Mouse (Mus musculus): Measurements from ENCODE around the gene Cdc25b. TPM values are rescaled to one million over a fixed set of nuclear protein-coding genes. Genes with fewer than 3 reads are reported as not detected.

Gene Cdc25b
- polyA plus RNA-seq, 1 experiment from 2014 or later: 32.5 TPM

- H3K9me3 ChIP-seq: no peaks in the 10 kb centered on the region
- H3K4me1 ChIP-seq (replicated peaks): 0 out of 2 replicates have a peak, but pooled peaks cover 7% of the 10 kb centered on the region
- H3K36me3 ChIP-seq: peaks cover 4% of the 10 kb centered on the region; the same call in 1 of the 2 replicates
- H3K4me3 ChIP-seq: no peak overlapping the region
- WGBS: 91% methylated on average over 6 of the region's 6 CpGs
- no peaks in the 10 kb centered on the region for H3K27me3 ChIP-seq
- H3K27ac ChIP-seq (replicated peaks): no peak overlapping the region
- H3K9ac ChIP-seq: no peak overlapping the region
- no peak overlapping the region for H3K4me2 ChIP-seq
- no peak for ATAC-seq (ENCODE audit: low read depth)
Observed at GRCm38 (mm10) chr2:131203816-131204409, 17.2 kb downstream of the Cdc25b start.

- Histone ChIP-seq H3K36me3 (peaks cover 4% of the 10 kb centered on the region; the same call in 1 of the 2 replicates), H3K4me2 (no peak overlapping the region), H3K27ac (replicated peaks) (no peak overlapping the region), H3K9me3 (no peaks in the 10 kb centered on the region), H3K27me3 (no peaks in the 10 kb centered on the region), H3K9ac (no peak overlapping the region), H3K4me3 (no peak overlapping the region), H3K4me1 (replicated peaks) (peaks cover 12% of the 10 kb centered on the region)
- peak; percentile 49 for ATAC-seq (ENCODE audit: low read depth)
- 56% methylated on average over 7 of the region's 7 CpGs for WGBS
Observed at GRCm38 (mm10) chr2:131204410-131204981, 17.7 kb downstream of the Cdc25b start.

- Histone ChIP-seq H3K9me3 (no peaks in the 10 kb centered on the region), H3K27me3 (no peaks in the 10 kb centered on the region), H3K4me2 (no peak overlapping the region), H3K27ac (replicated peaks) (no peak overlapping the region), H3K4me3 (no peak overlapping the region), H3K9ac (no peak overlapping the region), H3K36me3 (no peaks in the 10 kb centered on the region), H3K4me1 (replicated peaks) (peaks cover 16% of the 10 kb centered on the region)
- WGBS: 85% methylated on average over 8 of the region's 8 CpGs
- no peak for ATAC-seq (ENCODE audit: low read depth)
Observed at GRCm38 (mm10) chr2:131205521-131206182, 18.9 kb downstream of the Cdc25b start.

- WGBS: 83% methylated on average over 4 of the region's 4 CpGs
- Histone ChIP-seq H3K4me1 (replicated peaks) (peaks cover 25% of the 10 kb centered on the region), H3K27me3 (no peaks in the 10 kb centered on the region), H3K4me3 (no peak within 1 kb of the TSS), H3K36me3 (no peaks in the 10 kb centered on the region), H3K9me3 (no peaks in the 10 kb centered on the region), H3K9ac (no peak within 1 kb of the TSS), H3K4me2 (no peak within 1 kb of the TSS), H3K27ac (replicated peaks) (no peak within 1 kb of the TSS)
- no peak for ATAC-seq (ENCODE audit: low read depth)
Observed at GRCm38 (mm10) chr2:131206778-131207177, 20.0 kb downstream of the Cdc25b start, which contains the start of gene Ap5s1. Ap5s1 (plus strand) TSS chr2:131207078.

GRCm38 (mm10) chr2:131208356-131208755 lies 21.6 kb downstream of the Cdc25b start:
- WGBS: 92% methylated on average over 2 of the region's 2 CpGs
- peaks cover 12% of the 10 kb centered on the region for H3K36me3 ChIP-seq
- H3K9me3 ChIP-seq: no peaks in the 10 kb centered on the region
- no peaks in the 10 kb centered on the region for H3K27me3 ChIP-seq
- no peak overlapping the region for H3K4me3 ChIP-seq
- no peak for ATAC-seq (ENCODE audit: low read depth)
- H3K27ac ChIP-seq (replicated peaks): no peak overlapping the region
- H3K4me1 ChIP-seq (replicated peaks): peaks cover 28% of the 10 kb centered on the region
- H3K9ac ChIP-seq: no peak overlapping the region
- no peak overlapping the region for H3K4me2 ChIP-seq

- Histone ChIP-seq H3K4me2 (peak overlapping the region; percentile 56), H3K27me3 (no peaks in the 10 kb centered on the region), H3K4me3 (peak overlapping the region; percentile 60), H3K9me3 (no peaks in the 10 kb centered on the region), H3K36me3 (peaks cover 18% of the 10 kb centered on the region), H3K4me1 (replicated peaks) (peaks cover 28% of the 10 kb centered on the region), H3K27ac (replicated peaks) (peak overlapping the region; percentile 93), H3K9ac (peak overlapping the region; percentile 84)
- peak; percentile 17; the same call in 1 of the 2 replicates for ATAC-seq (ENCODE audit: low read depth)
- WGBS: 84% methylated on average over 4 of the region's 4 CpGs
Observed at GRCm38 (mm10) chr2:131209125-131209795, 22.5 kb downstream of the Cdc25b start.

GRCm38 (mm10) chr2:131209969-131210792 lies 23.4 kb downstream of the Cdc25b start:
- Histone ChIP-seq H3K27ac (replicated peaks) (peak overlapping the region; percentile 93), H3K4me1 (replicated peaks) (peaks cover 21% of the 10 kb centered on the region), H3K4me3 (peak overlapping the region; percentile 60), H3K27me3 (no peaks in the 10 kb centered on the region), H3K9me3 (no peaks in the 10 kb centered on the region), H3K36me3 (peaks cover 18% of the 10 kb centered on the region), H3K4me2 (peak overlapping the region; percentile 56), H3K9ac (peak overlapping the region; percentile 84)
- WGBS: 2% methylated on average over 50 of the region's 50 CpGs
- peak; percentile 97 for ATAC-seq (ENCODE audit: low read depth)

GRCm38 (mm10) chr2:131211026-131211615 lies 24.4 kb downstream of the Cdc25b start:
- 76% methylated on average over 9 of the region's 9 CpGs for WGBS
- ATAC-seq (ENCODE audit: low read depth): no peak

GRCm38 (mm10) chr2:131213773-131214172 lies 27.0 kb downstream of the Cdc25b start:
- Histone ChIP-seq H3K4me2 (no peak overlapping the region), H3K9ac (no peak overlapping the region), H3K9me3 (no peaks in the 10 kb centered on the region), H3K36me3 (peaks cover 18% of the 10 kb centered on the region), H3K4me1 (replicated peaks) (peaks cover 21% of the 10 kb centered on the region), H3K27me3 (no peaks in the 10 kb centered on the region), H3K4me3 (no peak overlapping the region), H3K27ac (replicated peaks) (no peak overlapping the region)
- no peak for ATAC-seq (ENCODE audit: low read depth)
- WGBS: 87% methylated on average over 7 of the region's 7 CpGs

More at GRCm38 (mm10) chr2:131211026-131211615, 24.4 kb downstream of the Cdc25b start:
- Histone ChIP-seq H3K4me2 (peak overlapping the region; percentile 56), H3K36me3 (peaks cover 18% of the 10 kb centered on the region), H3K27me3 (no peaks in the 10 kb centered on the region), H3K9ac (peak overlapping the region; percentile 84), H3K4me3 (peak overlapping the region; percentile 60), H3K9me3 (no peaks in the 10 kb centered on the region), H3K4me1 (replicated peaks) (peaks cover 21% of the 10 kb centered on the region), H3K27ac (replicated peaks) (peak overlapping the region; percentile 93)

- Histone ChIP-seq H3K27ac (replicated peaks) (no peak overlapping the region), H3K9me3 (no peaks in the 10 kb centered on the region), H3K9ac (no peak overlapping the region), H3K36me3 (peaks cover 18% of the 10 kb centered on the region), H3K4me2 (no peak overlapping the region), H3K4me1 (replicated peaks) (peaks cover 7% of the 10 kb centered on the region), H3K4me3 (no peak overlapping the region), H3K27me3 (no peaks in the 10 kb centered on the region)
- 84% methylated on average over 7 of the region's 7 CpGs for WGBS
- no peak for ATAC-seq (ENCODE audit: low read depth)
Observed at GRCm38 (mm10) chr2:131215941-131216858, 29.5 kb downstream of the Cdc25b start.
